Mouse (Mus musculus) liver, embryonic 14.5 days (tissue): ENCODE measurements around the gene Dus4l. TPM values are rescaled to one million over a fixed set of nuclear protein-coding genes. Genes with fewer than 3 reads are reported as not detected.
A peak's percentile ranks its signal among the peaks of the same experiment; 100 is the strongest.

Source experiments
- ATAC-seq: fragments of 200-750 bp; cut with Nextera tagmentation; 2 replicates; pipeline ENCODE4 v1.8.0; 2017; ENCODE audit warnings: moderate number of reproducible peaks, mild to moderate bottlenecking, moderate library complexity; ENCODE audit not compliant: insufficient read depth
- DNase-seq, 3 experiments: peaks; one replicate each; pipeline ENCODE4 v3.0.0-alpha.2; 2012 to 2013; ENCODE audit warnings: low read depth in 3 of 3, low spot score in 3 of 3
- H3K27ac ChIP-seq: fragments of 300-500 bp; sonication (generic); 2 replicates; pipeline ENCODE4 v1.5.1; 2014; ENCODE audit warnings: moderate library complexity, mild to moderate bottlenecking, control low read depth, inconsistent platforms
- H3K27me3 ChIP-seq: fragments of 300-500 bp; sonication (generic); 2 replicates; pipeline ENCODE4 v1.6.1; 2014; ENCODE audit warnings: mild to moderate bottlenecking, low read length, moderate library complexity; ENCODE audit not compliant: control insufficient read depth, insufficient read depth
- H3K36me3 ChIP-seq: fragments of 300-500 bp; sonication (generic); replicated peaks from 2 replicates; pipeline ENCODE4 v1.6.1; 2014; ENCODE audit warnings: low read depth; ENCODE audit not compliant: control insufficient read depth, insufficient read depth
- H3K4me1 ChIP-seq, 2 experiments: fragments of 200-500 bp in 1 of 2; fragments of 300-500 bp in 1 of 2; sonication (generic) in 1 of 2; replicated peaks; 2 replicates each; pipeline ENCODE4 v1.6.1; 2012 to 2014; ENCODE audit warnings: antibody characterized with exemption in 1 of 2, inconsistent platforms in 1 of 2, low read length in 1 of 2; ENCODE audit not compliant: control insufficient read depth in 2 of 2, insufficient read depth in 2 of 2
- H3K4me2 ChIP-seq: fragments of 300-500 bp; sonication (generic); 2 replicates; pipeline ENCODE4 v1.6.1; 2014; ENCODE audit warnings: low read depth, mild to moderate bottlenecking, control low read depth, moderate library complexity
- H3K4me3 ChIP-seq, 2 experiments: fragments of 200-500 bp in 1 of 2; fragments of 300-500 bp in 1 of 2; sonication (generic) in 1 of 2; 2 replicates each; pipeline ENCODE4 v1.5.1; 2012 to 2014; ENCODE audit warnings: low read depth in 2 of 2, low read length in 2 of 2, mild to moderate bottlenecking in 2 of 2, control low read depth in 1 of 2, inconsistent platforms in 1 of 2, moderate library complexity in 1 of 2; ENCODE audit not compliant: insufficient read depth in 1 of 2
- H3K9ac ChIP-seq: fragments of 300-500 bp; sonication (generic); replicated peaks from 2 replicates; pipeline ENCODE4 v1.6.1; 2014; ENCODE audit warnings: mild to moderate bottlenecking, control low read depth, moderate library complexity
- H3K9me3 ChIP-seq: fragments of 300-500 bp; sonication (generic); 2 replicates; pipeline ENCODE4 v1.6.1; 2016; ENCODE audit warnings: low read length, mixed read lengths; ENCODE audit not compliant: control insufficient read depth
- CTCF ChIP-seq: IDR thresholded peaks from 2 replicates; pipeline ENCODE4 v1.5.1; 2016; ENCODE audit warnings: antibody characterized with exemption, low read depth, control low read depth
- EP300 ChIP-seq: IDR thresholded peaks from 2 replicates; pipeline ENCODE4 v1.6.1; 2016; ENCODE audit warnings: antibody characterized with exemption, low read depth
- WGBS: fragments of 180-500 bp; shearing (Covaris S2); extraction: QIAGEN DNeasy Blood & Tissue Kit; methylation state at CpG from one replicate; pipeline ENCODE4 v1.1.7; 2014; ENCODE audit not compliant: insufficient replicate concordance; 5-methylcytosine and 5-hydroxymethylcytosine counted together
- polyA plus RNA-seq, 2 experiments: library from polyadenylated mRNA; depleted of rRNA in 1 of 2; stranded (reverse) in 1 of 2; unstranded in 1 of 2; fragments of >200 nt; fragmentation: Nextera tagmentation in 1 of 2; extraction: Ambion mirVana in 1 of 2; gene quantifications; 2 replicates each; pipeline versions ENCODE4 v1.2.1 to v1.2.3; 2012 to 2014

The Dus4l gene
- polyA plus RNA-seq (2012; rRNA removed) (2.4 and 5.1 TPM in 2 replicates), polyA plus RNA-seq (2014; fragmentation: Nextera tagmentation; extraction: Ambion mirVana) (3.7 and 4.9 TPM in 2 replicates)

- peak within 1 kb of the TSS; percentile 82 for H3K4me2 ChIP-seq
- H3K27me3 ChIP-seq: no peaks in the 10 kb centered on the region
- ATAC-seq (peak; percentile 95), DNase-seq (peak; percentile 81 to 88 (median 82))
- WGBS: under 1% methylated on average over 47 of the region's 47 CpGs
- peak within 1 kb of the TSS; percentile 16; the same call in 1 of the 2 replicates for H3K27ac ChIP-seq
- H3K9ac ChIP-seq: peak within 1 kb of the TSS; percentile 83
- peak within 1 kb of the TSS; percentile 84 to 86 for H3K4me3 ChIP-seq
- H3K4me1 ChIP-seq: peaks cover 5 to 6% of the 10 kb centered on the region in 2 experiments; a peak in 3 of 4 replicates
- no peaks in the 10 kb centered on the region for H3K9me3 ChIP-seq
- TF ChIP-seq CTCF (no peak), EP300 (no peak)
- H3K36me3 ChIP-seq: no peaks in the 10 kb centered on the region
These were observed at the start of gene Dus4l, which contains the start of gene Cog5 for GRCm38 (mm10) chr12:31654197-31654964. Dus4l (minus strand) TSS chr12:31654826. Cog5 (plus strand) TSS chr12:31654869.

DNA sequence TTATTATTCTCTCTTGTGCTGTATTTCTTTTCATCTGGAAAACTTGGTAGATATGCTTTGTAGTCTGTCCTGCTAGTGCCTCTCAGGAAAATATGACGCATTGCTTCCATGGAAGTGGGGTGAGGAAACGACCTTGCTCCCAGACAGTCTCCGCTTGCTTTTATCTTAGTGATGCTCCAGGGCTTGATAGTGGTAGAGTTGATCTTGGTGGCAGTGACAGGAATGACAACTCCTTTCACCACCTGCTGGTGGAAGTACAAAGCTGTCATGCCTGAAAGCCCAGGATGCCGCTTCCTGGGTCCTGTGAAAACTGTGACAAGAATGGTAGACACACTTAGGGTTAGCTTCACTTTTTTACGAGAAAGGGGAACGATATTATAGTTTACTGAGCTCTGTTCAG, 49.3 kb upstream of the Dus4l start:
- 0 out of 2 replicates have a peak, but pooled peaks have one; percentile 8 for TF ChIP-seq CTCF
- TF ChIP-seq EP300: no peak
- Histone ChIP-seq H3K4me1 (no peaks in the 10 kb centered on the region), H3K27me3 (no peaks in the 10 kb centered on the region), H3K27ac (no peak overlapping the region), H3K36me3 (no peaks in the 10 kb centered on the region), H3K4me3 (no peak overlapping the region), H3K9me3 (no peaks in the 10 kb centered on the region), H3K4me2 (no peak overlapping the region), H3K9ac (no peak overlapping the region)
- ATAC-seq (no peak), DNase-seq (no peak)
- 69% methylated on average over 6 of the region's 6 CpGs for WGBS

GRCm38 (mm10) chr12:31701411-31701810, 46.8 kb upstream of the Dus4l start:
- WGBS: 80% methylated on average over 5 of the region's 5 CpGs

GRCm38 (mm10) chr12:31700623-31701347, 46.2 kb upstream of the Dus4l start:
- Histone ChIP-seq H3K4me2 (no peak overlapping the region), H3K27me3 (no peaks in the 10 kb centered on the region), H3K4me1 (no peaks in the 10 kb centered on the region), H3K36me3 (no peaks in the 10 kb centered on the region; the same call in 1 of the 2 replicates), H3K9me3 (no peaks in the 10 kb centered on the region), H3K27ac (no peak overlapping the region), H3K9ac (no peak overlapping the region), H3K4me3 (no peak overlapping the region)
- TF ChIP-seq CTCF (no peak), EP300 (no peak)
- 76% methylated on average over 5 of the region's 5 CpGs for WGBS
- ATAC-seq (no peak), DNase-seq (no peak)

More at GRCm38 (mm10) chr12:31701411-31701810, 46.8 kb upstream of the Dus4l start:
- ATAC-seq (no peak), DNase-seq (no peak)
- no peaks in the 10 kb centered on the region for H3K9me3 ChIP-seq
- no peak overlapping the region for H3K9ac ChIP-seq
- H3K4me2 ChIP-seq: no peak overlapping the region
- TF ChIP-seq CTCF (no peak), EP300 (no peak)
- no peaks in the 10 kb centered on the region; the same call in 1 of the 2 replicates for H3K36me3 ChIP-seq
- no peak overlapping the region for H3K27ac ChIP-seq
- no peaks in the 10 kb centered on the region for H3K4me1 ChIP-seq
- H3K4me3 ChIP-seq: no peak overlapping the region
- H3K27me3 ChIP-seq: no peaks in the 10 kb centered on the region

GRCm38 (mm10) chr12:31693278-31693677, 38.7 kb upstream of the Dus4l start:
- ATAC-seq: no peak
- peak in 1 of 3 experiments; percentile 11 for DNase-seq
- Histone ChIP-seq H3K36me3 (no peaks in the 10 kb centered on the region; the same call in 1 of the 2 replicates), H3K4me2 (no peak overlapping the region), H3K9ac (no peak overlapping the region), H3K27ac (no peak overlapping the region), H3K4me3 (no peak overlapping the region), H3K27me3 (no peaks in the 10 kb centered on the region), H3K4me1 (peaks cover 0 to 3% of the 10 kb centered on the region in 2 experiments; a peak in 1 of 4 replicates), H3K9me3 (no peaks in the 10 kb centered on the region)
- TF ChIP-seq EP300 (no peak), CTCF (no peak)
- 70% methylated on average over 1 of the region's 1 CpGs for WGBS
